Mouse (Mus musculus) embryo, embryonic 10 days (tissue): ENCODE measurements around the gene Oxt.

Experiments
- DNase-seq: peaks from one replicate; pipeline ENCODE4 v3.0.0-alpha.2; 2015; ENCODE audit warnings: low spot score

Gene Oxt

DNA sequence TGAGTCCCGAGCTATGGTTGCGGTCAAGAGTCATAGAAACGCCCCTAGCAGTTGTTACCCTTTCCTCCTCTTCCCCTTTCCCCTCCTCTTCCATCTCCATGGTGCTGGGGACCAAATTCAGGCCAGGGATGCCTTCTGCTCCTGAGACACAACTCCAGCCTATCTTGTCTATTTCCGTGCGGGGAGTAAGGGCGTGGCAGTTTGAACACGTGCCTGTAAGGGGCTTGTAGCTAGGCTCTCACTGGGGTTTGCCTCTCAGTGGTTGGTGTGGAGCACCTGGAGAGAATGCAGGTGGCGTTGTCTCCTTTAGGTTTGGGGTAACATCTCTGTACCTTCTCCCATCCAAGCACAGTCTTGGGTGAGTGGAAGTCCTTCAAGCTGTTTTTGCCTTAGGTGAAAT is 3.8 kb downstream of the Oxt start:
- no peak for DNase-seq

DNA sequence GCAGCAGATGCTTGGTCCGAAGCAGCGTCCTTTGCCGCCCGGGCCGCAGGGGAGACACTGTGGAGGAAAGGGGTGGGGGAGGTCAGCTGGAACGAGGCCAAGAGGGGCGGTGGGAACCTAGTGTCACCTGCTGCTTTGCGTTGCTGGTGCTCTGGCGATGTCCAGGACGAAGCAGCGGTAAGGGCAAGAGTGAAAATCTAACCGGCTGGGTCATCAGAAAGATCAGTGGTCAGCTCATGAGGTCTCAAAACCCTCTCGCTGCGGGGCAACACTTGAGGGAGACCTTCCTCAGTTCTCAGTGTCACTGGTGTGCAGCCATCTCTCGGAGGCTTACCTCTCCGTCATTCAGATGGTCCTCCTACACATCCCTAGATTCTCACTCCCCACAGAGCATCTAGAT is 5.2 kb downstream of the Oxt start:
- DNase-seq = no peak

DNA sequence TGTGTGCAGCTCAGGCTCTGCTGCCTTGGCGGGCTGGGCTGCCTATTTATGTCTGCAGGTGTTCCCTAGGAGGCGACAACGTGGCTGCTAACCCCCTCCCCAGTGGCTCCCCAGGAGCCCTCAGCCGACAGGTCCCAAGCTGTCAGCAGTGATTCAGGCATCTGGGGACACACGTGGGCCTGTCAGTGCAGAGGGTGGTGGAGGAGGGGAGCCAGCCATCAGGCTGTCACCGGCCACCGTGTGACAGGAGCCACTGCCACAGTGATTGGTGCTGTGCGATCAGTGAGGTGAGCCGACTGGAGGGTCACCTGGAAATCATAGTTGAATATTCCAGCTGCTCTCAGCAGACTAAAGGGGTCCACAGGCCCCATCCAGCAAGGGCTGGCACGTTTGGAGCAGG is 6.6 kb downstream of the Oxt start, which contains the start of gene Avp:
Gene Avp (minus strand): TSS at position 3 of the 400 bp plus-strand sequence.
- no peak for DNase-seq

DNA sequence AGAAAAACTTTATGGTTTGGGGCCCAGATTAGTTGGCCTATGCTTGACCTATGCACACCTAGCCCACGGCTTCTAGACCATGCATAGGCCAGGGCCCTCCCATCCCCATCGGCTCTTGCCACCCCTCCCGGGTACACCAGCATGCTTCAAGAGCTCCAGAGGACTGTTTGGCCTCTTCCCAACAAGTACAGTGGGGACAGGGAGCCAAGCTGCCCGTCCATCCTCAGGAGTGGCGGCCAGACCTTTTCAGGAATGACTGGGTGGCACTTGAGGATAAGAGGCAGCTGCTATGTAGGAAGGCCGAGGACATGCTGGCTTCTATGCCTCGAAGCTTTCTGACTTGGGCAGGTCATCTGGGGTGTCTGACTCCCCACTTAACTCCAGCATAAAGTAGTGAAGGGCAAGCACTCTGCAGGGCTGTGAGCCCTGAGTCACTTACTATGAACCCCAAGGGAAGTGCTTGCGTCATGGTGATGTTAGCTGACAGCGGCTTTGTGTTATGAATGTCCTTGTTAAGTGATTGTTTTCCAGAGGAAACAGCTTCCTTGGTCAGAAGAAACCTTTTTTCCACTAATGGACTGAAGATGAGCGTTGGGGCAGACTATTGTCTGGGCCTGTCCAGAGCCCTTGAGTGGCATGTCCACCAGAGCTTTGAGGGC is 8.1 kb downstream of the Oxt start:
- DNase-seq = no peak

DNA sequence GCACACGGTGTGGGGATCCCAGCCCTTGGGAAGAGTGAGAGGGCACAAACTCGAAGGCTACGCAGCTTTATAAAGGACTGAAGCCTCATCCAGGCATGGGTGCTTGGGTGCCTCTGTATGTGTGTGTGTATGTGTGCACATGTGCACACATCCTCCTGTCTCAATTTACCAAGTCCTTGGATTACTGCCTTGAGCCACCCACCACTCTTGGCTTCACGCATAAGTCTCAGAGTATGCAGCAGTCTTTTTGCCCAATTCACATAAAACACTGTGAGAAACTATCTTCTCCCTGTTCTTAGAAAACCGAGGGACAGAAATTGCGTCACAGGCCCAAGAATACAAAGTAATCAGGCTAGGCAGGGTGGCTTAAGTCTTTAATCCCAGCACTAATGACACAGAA is 10.0 kb downstream of the Oxt start:
- DNase-seq = no peak

DNA sequence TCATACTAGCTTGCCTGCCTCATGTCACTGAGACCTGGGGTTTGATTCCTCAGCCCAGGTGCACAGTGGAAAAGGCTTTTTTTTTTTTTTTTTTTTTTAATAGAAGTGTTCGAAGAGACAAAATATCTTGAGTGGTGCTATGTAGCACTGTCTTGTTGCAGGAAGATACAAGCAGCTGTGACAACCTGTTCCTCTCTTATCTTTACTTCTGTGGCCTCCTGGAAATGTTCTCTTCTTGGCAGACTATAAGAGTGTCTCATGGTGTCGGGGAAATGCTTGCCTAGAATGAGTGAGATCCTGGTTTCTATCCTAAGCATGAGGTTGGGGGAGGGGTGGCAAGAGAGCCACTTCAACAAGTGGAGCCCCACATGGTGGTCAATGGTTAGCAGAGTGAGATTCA is 12.4 kb downstream of the Oxt start:
- no peak for DNase-seq

DNA sequence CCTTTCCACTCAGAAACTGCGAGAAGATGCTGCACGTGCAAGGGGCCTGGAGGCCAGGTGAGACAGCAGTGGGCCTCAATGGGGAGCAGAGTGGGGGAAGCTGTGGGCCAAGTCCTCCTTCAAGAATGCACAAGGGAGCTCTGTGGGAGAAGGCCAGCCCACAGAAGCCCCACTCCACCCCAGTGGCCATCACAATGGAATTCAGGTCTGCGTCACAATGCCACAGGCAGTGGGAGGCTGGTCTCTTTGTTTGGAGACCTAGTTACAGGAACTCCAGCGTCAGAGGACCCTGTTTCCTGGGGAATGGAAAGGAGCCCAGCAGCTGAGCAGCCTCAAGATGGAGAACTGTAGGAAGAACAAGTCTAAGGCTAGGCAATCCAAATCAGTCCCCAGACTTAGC is 13.2 kb downstream of the Oxt start:
- DNase-seq = no peak

DNA sequence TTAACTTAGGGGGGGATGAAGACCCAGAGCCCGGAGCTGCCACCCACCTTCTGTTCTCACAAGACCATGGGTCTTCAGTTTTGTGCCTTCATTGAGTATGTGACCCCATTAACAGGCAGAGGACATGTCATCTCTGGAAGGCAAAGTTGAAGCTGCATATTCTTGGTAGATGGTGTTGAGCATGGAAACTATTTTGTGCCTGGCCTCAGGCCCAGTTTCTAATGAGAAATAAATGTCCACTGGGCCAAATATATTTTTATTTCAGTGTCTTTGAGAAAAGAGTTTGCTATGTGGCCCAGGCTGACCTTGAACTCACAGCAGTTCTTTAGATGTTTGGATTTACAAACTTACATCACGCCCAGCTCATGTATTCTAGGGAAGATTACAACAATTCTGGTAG is 13.8 kb downstream of the Oxt start:
- DNase-seq = no peak

DNA sequence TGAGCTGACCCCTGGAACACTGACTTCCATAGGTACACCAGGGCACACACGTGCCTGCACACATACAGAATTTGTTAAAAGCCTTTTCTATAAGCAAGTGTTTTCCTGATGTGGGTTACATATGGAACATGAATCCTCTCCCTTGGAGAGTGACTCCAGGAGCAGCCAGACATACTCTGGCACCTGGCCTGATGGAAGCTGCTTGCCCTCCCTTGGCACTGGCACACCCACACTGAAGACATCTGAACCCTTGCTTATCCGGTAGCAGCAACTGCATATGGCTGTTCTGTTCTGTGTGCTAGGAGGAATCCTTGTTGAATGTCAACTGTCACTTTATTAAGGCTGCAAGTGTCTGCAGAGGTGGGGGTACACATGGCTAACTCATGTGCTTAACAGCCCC is 15.0 kb downstream of the Oxt start:
- DNase-seq = no peak

DNA sequence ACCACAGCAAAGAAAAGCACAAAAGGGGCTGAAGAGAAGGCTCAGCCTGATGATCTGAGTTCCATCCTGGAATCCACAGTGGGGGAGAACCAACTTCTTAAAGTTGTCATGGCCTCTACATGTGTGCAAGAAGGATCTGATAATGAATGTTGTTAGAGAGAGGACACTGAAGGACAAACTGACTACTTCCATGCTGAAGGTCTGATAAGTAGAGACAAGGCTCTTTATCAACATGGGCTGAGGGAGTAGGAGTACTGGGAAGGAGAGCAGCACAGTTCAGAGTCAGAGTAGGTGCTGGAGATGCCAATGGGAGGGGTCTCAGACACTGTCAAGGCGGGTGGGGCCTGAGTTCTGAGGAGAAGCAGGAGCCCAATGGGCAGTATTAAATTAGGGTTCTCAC is 19.6 kb downstream of the Oxt start:
- DNase-seq = no peak

DNA sequence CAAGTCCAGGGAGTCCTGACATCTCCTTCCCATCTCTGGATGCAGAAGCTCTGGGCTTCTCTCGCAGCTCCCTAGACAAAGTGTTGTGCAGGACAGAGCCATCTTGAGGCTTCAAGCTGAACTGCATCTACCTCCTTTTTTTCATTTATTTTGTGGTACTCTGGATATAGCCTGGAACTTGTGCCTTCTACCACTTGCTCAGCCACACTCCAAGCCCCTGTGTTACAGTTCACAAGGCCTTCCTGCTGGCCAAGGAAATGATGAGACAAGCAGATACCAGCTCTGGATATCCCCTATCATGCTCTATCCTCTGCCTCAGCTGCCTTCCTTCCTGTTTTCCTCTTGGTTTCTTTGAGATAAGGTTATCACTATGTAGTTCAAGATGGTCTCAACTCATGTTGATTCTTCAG is 21.6 kb downstream of the Oxt start:
- DNase-seq = peak; percentile 48

DNA sequence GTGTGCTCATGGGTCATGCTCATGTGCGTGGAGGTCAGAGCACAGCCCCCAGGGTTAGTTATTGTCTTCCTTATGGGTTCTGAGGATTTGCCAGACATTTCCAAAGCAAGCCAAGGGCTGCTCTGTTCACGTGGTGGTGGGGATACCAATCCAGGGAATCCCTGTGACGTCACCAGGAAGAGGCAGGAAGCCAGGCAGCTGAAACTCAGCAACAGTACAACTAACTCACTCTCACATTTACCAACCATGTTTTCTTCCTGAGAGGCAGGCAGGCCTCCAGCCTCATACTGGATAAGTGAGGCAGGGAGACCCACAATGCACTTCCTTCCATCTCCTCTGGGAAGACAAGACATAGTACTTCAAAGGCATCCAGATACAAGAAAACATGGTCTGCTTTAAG is 22.4 kb downstream of the Oxt start:
- no peak for DNase-seq

DNA sequence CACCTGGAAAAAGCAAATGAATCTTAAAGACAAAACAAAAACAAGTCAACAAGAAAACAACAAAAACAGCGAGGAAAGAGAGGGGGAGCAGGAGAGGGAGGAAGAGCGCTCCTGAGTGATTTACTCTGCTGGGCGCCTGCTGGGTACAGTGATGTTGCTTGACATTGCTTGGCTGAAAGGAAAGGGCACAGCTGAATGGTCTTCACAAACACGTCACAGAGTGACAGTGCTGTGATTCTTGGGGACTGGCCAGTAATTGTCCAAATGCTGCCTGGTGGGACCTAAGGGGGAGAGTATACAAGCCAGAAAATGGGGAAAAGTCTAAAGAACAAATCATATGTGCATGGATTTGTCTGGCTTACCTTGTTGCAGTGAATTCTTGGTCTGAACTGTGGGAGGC is 26.2 kb downstream of the Oxt start:
- DNase-seq = no peak

DNA sequence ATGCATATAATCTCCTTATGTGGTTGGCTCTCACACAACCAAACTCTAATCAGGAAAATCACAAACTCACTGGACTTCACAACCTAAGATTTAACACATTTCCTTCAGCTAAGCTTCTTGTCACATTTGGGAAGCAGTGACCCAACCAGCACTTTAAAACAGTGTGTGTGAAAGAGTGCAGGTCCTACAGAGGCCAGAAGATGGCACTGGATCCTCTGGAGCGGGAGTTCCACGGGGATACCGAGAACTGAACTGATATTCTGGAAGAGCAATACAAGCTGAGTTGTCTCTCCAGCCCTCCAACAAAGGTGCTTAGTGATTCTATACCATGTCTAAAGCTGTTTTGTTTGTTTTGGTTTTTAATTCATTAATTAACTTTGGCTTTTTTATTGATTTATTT is 37.1 kb downstream of the Oxt start:
- peak; percentile 46 for DNase-seq

DNA sequence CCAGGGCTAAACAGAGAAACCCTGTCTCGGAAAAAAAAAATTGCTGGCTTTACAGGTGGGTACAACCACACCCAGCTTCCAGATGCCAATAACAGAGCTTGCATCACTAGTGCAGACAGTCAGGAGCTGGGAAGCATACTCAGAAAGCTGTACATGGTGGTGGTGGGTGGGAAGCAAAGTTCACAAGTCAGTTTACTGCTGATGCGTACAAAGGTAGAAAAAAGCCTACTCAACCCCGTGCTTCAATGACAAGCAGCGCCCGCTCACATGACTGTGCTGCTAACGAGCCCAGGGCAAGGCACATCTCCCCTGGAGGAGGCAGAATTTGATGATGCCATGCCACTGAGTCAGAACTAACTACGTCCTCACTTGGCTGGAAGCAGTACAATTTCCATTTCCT is 43.0 kb downstream of the Oxt start:
- DNase-seq = no peak
